9 mouse cellular contexts compared by ENCODE assay signal in the genomic region with DNA sequence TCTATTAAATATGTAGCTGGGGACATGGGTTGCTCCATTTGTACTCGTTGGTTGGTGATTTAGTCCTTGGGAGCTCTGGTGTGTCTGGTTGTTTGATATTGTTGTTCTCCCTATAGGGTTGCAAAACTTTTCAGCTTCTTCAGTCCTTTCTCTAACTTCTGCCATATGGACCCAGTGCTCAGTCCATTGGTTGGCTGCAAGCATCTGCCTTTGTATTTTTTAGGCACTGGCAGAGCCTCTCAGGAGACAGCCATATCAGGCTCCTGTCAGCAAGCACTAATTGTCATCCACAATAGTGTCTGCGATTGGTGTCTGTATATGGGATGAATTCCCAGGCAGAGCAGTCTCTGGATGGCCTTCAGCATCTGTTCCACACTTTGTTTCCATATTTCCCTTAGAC. TPM values are rescaled to one million over a fixed set of nuclear protein-coding genes. Genes with fewer than 3 reads are reported as not detected.
DNase-seq lines count a peak whose midpoint lies in the region; ATAC-seq lines count a peak whose summit lies in the region.
"Not testable (repeated sequence)": the region's sequence is repeated elsewhere in the genome, so short reads cannot be mapped to it uniquely, and the experiment has no call there.
"Had no signal": no experiment of that assay in that cellular context is flagged by ENCODE, and none has a peak within 500 bp of the region (broad histone marks: within the 10 kb centered on the region; RNA-seq: fewer than 3 reads in every experiment).

No protein-coding gene starts in this region.

- 89% methylated on average over 2 of the region's 2 CpGs for WGBS in forebrain, embryonic 11.5 days
- WGBS in heart, embryonic 10.5 days: 87% methylated on average over 2 of the region's 2 CpGs
- WGBS in limb, embryonic 11.5 days: 88% methylated on average over 2 of the region's 2 CpGs
- 88% methylated on average over 2 of the region's 2 CpGs for WGBS in midbrain, embryonic 11.5 days

- not testable (repeated sequence) for H3K27ac ChIP-seq in forebrain, embryonic 11.5 days (ENCODE audit: low read depth, low read length); heart, embryonic 10.5 days; limb, embryonic 11.5 days (replicated peaks; ENCODE audit: low read depth, low read length); midbrain, embryonic 11.5 days (ENCODE audit: low read depth, low read length)

- H3K9me3 ChIP-seq in forebrain, embryonic 11.5 days (ENCODE audit: control insufficient read depth, low read length): peaks cover 20% of the 10 kb centered on the region
- peaks cover 17% of the 10 kb centered on the region for H3K9me3 ChIP-seq in heart, embryonic 10.5 days
- peaks cover 13% of the 10 kb centered on the region; the same call in 1 of the 2 replicates for H3K9me3 ChIP-seq in limb, embryonic 11.5 days (ENCODE audit: control insufficient read depth, low read length)
- peaks cover 12% of the 10 kb centered on the region for H3K9me3 ChIP-seq in midbrain, embryonic 11.5 days (ENCODE audit: control insufficient read depth, low read length)

- not testable (repeated sequence) for H3K4me2 ChIP-seq in forebrain, embryonic 11.5 days (ENCODE audit: low read depth, low read length, severe bottlenecking); limb, embryonic 11.5 days (ENCODE audit: low read depth, severe bottlenecking); midbrain, embryonic 11.5 days

- ATAC-seq in forebrain, embryonic 11.5 days (replicated peaks; ENCODE audit: low FRiP score); limb, embryonic 11.5 days (ENCODE audit: insufficient number of reproducible peaks, low FRiP score, low TSS enrichment, low read depth); midbrain, embryonic 11.5 days (ENCODE audit: low FRiP score): not testable (repeated sequence)

- H3K27me3 ChIP-seq in forebrain, embryonic 11.5 days (ENCODE audit: control insufficient read depth, insufficient read depth, low read length); heart, embryonic 10.5 days (ENCODE audit: insufficient read depth, poor library complexity, severe bottlenecking); limb, embryonic 11.5 days (ENCODE audit: control insufficient read depth, insufficient read depth, low read length); midbrain, embryonic 11.5 days (ENCODE audit: control insufficient read depth, insufficient read depth, low read length): not testable (repeated sequence)

- not testable (repeated sequence) for H3K4me1 ChIP-seq in forebrain, embryonic 11.5 days (replicated peaks; ENCODE audit: control insufficient read depth, insufficient read depth, low read length); heart, embryonic 10.5 days; limb, embryonic 11.5 days (ENCODE audit: control insufficient read depth, insufficient read depth, low read length); midbrain, embryonic 11.5 days (ENCODE audit: control insufficient read depth, insufficient read depth, low read length)

- DNase-seq in forebrain, embryonic 11.5 days (ENCODE audit: low spot score): peak; percentile 32
- DNase-seq in heart, adult 11 months: peak; percentile 86
- DNase-seq in heart, embryonic 10.5 days (ENCODE audit: low spot score): peak; percentile 39
- DNase-seq in limb, embryonic 11.5 days (ENCODE audit: low spot score): peak; percentile 18
- peak; percentile 82 for DNase-seq in midbrain, embryonic 11.5 days (ENCODE audit: low spot score, missing footprints)
- DNase-seq in yolk sac, embryonic 10.5 days (ENCODE audit: low spot score): peak; percentile 1

- not testable (repeated sequence) for H3K36me3 ChIP-seq in forebrain, embryonic 11.5 days (ENCODE audit: control insufficient read depth, insufficient read depth, low read length); limb, embryonic 11.5 days (ENCODE audit: control insufficient read depth, insufficient read depth, low read length); midbrain, embryonic 11.5 days (ENCODE audit: control insufficient read depth, insufficient read depth, low read length)
- H3K36me3 ChIP-seq in heart, embryonic 10.5 days: peaks cover 16% of the 10 kb centered on the region

- not testable (repeated sequence) for H3K9ac ChIP-seq in forebrain, embryonic 11.5 days (ENCODE audit: low read length); limb, embryonic 11.5 days (ENCODE audit: low read length); midbrain, embryonic 11.5 days (ENCODE audit: low read length)

- not testable (repeated sequence) for H3K4me3 ChIP-seq in forebrain, embryonic 11.5 days (ENCODE audit: low read depth, low read length); heart, embryonic 10.5 days; limb, embryonic 11.5 days (ENCODE audit: low read depth, low read length); midbrain, embryonic 11.5 days (ENCODE audit: low read depth, low read length)

RNA-seq across cellular contexts. Expression of a gene that starts 1.8 kb away (rescaled TPM):
- 3.3 and 4.0 TPM in 2 replicates for polyA plus RNA-seq in forebrain, embryonic 11.5 days (2014; fragmentation: Nextera tagmentation; extraction: Ambion mirVana)
- polyA plus RNA-seq in heart, embryonic 10.5 days (2016; fragmentation: Nextera tagmentation; extraction: Ambion mirVana): 4.7 and 5.3 TPM in 2 replicates
- polyA plus RNA-seq in limb, embryonic 11.5 days (2014; fragmentation: Nextera tagmentation; extraction: Ambion mirVana): 5.6 TPM in 2 replicates
- polyA plus RNA-seq in midbrain, embryonic 11.5 days (2014; fragmentation: Nextera tagmentation; extraction: Ambion mirVana): 2.8 and 3.4 TPM in 2 replicates

RNA-seq across cellular contexts. Expression of a gene that starts 54.8 kb away (rescaled TPM):
- not detected in 2 replicates for polyA plus RNA-seq in forebrain, embryonic 11.5 days (2014; fragmentation: Nextera tagmentation; extraction: Ambion mirVana)
- 0.09 and 0.11 TPM in 2 replicates for polyA plus RNA-seq in heart, embryonic 10.5 days (2016; fragmentation: Nextera tagmentation; extraction: Ambion mirVana)
- 0.05 TPM in 1 of 2 replicates, not detected in the other for polyA plus RNA-seq in limb, embryonic 11.5 days (2014; fragmentation: Nextera tagmentation; extraction: Ambion mirVana)
- not detected in 2 replicates for polyA plus RNA-seq in midbrain, embryonic 11.5 days (2014; fragmentation: Nextera tagmentation; extraction: Ambion mirVana)
- polyA plus RNA-seq: adrenal gland, adult 2 months; CD4-positive, CD25-positive, alpha-beta regulatory T cell, adult 4 months; G1E had no signal

Comparison
In these comparisons a context has a peak if more than half of its experiments do, and no peak if none do; other contexts are left out.
1. DNase-seq: peak in every context shown above with its lines; median percentile 86 in heart, adult 11 months; 82 in midbrain, embryonic 11.5 days; 39 in heart, embryonic 10.5 days; 32 in forebrain, embryonic 11.5 days; 18 in limb, embryonic 11.5 days; 1 in yolk sac, embryonic 10.5 days.